Mouse (Mus musculus): ENCODE results near the gene Arhgap10. TPM values are rescaled to one million over a fixed set of nuclear protein-coding genes. Genes with fewer than 3 reads are reported as not detected.

Arhgap10 gene
- total RNA-seq, 2 experiments from 2014 or later, result 29.5 to 33.2 TPM

DNA sequence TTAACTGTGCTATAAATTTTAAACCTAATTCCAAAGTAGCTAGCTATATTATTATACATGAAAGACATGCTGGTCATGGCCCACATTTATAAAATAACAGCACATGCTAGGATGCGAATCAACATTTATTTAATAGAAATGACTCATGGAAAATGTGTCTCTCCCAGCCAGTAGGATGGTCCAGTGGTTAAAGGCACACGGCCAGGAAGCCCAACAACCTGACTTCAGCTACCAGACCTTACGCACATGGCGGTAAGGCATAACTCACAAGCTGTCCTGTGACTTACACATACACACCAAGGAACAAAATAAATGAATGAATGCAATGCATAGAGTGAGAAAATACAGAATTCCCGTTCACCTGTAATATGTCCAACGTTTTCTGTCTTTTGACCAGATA lies 146.7 kb downstream of the Arhgap10 start:
- intact Hi-C loops (cut with DNase I), result no loop called here
- DNase-seq (ENCODE audit: low spot score in 2 of 2), result no peak

DNA sequence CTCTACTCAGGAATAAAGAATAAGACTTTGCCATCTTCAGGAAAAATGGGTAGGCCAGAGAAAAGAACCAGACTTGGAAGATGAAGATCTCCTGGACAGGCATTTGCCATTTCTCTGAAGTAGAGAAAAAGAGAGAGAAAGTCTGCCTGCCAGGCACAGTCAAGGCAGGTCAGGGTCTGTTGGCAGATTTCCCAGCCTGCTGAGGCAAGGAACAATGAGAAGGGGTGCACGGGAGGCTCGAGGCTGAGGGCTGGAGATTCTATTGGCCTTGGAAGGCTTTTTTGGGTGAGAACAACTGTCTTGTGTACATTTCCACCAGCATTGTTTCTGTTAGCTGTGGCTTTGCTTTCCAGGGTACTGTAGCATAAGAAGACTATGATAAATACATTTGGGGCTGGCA lies 147.4 kb downstream of the Arhgap10 start:
- no peak for DNase-seq (ENCODE audit: low spot score in 2 of 2)
- intact Hi-C loops (cut with DNase I), result no loop called here

DNA sequence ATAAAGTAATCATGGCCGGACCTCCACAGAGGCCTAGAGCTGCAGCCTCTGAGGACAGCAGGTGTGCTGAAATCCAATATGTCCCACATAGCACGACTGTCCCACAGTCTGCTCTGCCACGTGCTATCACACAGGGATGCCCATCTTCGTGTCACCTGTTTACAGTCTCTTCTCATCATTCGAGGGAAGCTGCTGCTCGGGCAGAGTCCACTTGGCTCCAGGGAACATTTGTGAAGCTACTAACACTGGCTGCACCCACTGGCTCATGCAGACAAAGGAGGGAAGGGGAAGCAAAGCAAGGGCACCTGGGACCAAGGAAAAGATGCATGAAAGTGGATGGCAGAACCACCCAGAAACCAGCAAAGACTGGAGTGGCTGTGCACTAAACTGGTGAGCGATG lies 148.1 kb downstream of the Arhgap10 start:
- intact Hi-C loops (cut with DNase I), result no loop called here
- DNase-seq (ENCODE audit: low spot score in 2 of 2), result no peak

DNA sequence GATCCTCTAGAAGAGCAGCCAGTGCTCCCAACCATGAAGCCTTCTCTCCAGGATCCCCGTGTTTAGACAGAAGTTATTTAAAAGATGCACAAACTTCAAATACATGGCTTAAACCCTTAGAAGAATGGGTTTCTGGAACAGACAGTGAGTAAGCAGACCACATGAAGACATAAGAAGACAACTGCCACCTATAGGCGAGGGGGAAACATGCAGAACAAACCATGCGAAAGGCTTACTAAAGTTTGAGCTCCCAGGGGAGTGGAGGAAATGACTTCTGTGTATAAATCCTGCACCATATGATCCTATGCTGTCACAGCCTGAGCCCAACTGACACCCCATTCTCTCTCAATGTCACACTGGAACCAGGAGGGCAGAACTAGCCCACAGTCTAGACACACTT lies 150.7 kb downstream of the Arhgap10 start:
- peak in 1 of 2 experiments; percentile 44 for DNase-seq (ENCODE audit: low spot score in 2 of 2)
- intact Hi-C loops (cut with DNase I), result no loop called here

DNA sequence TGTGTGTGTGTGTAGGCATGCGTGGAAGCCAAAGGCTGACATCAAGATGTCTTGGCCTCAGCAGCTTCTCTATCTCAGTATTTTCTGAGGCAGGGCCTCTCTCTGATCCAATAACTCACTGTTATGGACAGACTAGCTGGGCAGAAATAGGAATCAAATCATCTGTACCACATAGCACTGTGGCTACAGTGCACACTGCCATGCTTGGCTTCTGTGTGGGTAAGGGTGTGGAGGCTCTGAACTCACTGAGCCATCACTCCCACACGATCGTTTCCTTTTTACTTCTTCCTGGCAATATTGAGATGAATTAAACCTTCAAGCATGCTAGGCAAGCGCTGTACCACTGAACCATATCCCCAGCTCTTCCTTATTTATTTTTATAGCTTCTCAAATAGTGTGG lies 151.3 kb downstream of the Arhgap10 start:
- intact Hi-C loops (cut with DNase I), result no loop called here
- DNase-seq (ENCODE audit: low spot score in 2 of 2), result no peak

GRCm38 (mm10) chr8:77365990-77366389 lies 151.8 kb downstream of the Arhgap10 start:
- no peak for DNase-seq (ENCODE audit: low spot score in 2 of 2)
- intact Hi-C loops (cut with DNase I), result no loop called here

DNA sequence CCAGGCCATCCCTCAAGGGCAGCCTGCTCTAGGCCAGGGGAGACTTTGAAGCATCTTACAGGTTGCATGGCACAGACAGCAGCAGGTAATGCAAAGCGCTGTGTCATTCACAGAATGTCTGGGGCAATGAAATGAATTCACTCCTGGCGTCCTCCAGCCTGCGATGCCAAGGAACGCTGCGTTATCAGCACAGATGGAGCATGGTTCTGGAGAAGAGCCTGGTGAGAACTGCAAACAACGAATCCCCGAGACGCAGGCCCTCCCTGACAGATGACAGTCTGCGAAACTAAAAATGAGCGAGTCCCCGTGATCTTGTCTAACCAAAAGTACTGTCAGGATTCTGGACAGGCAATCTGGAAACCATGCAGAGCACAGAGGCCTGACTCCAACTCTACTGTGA lies 153.3 kb downstream of the Arhgap10 start:
- intact Hi-C loops (cut with DNase I), result no loop called here
- peak; percentile 49 to 80 for DNase-seq (ENCODE audit: low spot score in 2 of 2)

- no peak for DNase-seq (ENCODE audit: low spot score in 2 of 2)
- intact Hi-C loops (cut with DNase I), result no loop called here
Observed at GRCm38 (mm10) chr8:77360853-77361252, 156.9 kb downstream of the Arhgap10 start.

- no peak for DNase-seq (ENCODE audit: low spot score in 2 of 2)
- intact Hi-C loops (cut with DNase I), result no loop called here
Observed at GRCm38 (mm10) chr8:77360423-77360822, 157.3 kb downstream of the Arhgap10 start.

DNA sequence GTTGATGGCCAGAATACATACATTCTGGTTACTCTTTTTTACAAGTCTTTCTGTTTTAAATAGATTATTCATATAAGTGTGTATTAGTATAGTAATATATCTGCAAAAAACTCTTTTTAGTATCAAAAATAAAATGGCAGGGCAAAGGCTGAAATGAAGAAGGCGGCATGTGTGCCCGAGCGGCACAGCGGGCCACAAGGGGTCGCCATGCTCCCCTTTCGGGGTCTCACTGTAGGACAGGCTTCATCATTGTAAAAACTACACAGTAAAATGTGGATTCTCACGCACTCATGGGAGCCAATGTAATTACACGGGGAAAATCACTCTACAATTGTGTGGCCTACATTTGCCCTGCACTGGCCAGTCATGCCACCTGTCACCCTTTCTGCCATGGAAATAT lies 160.6 kb downstream of the Arhgap10 start:
- no peak for DNase-seq (ENCODE audit: low spot score in 2 of 2)
- intact Hi-C loops (cut with DNase I), result no loop called here

DNA sequence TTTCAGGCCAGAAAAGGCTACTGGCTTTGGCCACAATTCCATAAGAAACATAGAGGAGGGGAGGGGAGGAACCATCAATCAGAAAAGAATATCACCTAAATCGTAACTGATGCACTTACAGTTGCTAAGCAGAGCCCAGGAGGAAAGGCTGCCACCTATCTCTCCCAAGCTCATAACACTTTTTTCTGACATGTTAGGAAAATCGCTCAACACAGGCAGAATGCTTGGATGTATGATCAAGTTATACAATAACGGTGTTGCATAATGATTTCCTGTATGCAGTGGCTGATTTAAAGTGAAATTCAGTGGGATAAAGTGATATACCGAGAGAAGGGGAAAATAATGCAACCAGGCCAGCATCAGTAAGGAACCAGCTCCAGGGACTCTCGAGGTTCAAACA lies 162.4 kb downstream of the Arhgap10 start:
- DNase-seq (ENCODE audit: low spot score in 2 of 2), result peak in 1 of 2 experiments; percentile 51
- intact Hi-C loops (cut with DNase I), result loop anchor here (2.0 kb wide), 1 partner anchor 69 kb away; no protein-coding TSS in a partner anchor

DNA sequence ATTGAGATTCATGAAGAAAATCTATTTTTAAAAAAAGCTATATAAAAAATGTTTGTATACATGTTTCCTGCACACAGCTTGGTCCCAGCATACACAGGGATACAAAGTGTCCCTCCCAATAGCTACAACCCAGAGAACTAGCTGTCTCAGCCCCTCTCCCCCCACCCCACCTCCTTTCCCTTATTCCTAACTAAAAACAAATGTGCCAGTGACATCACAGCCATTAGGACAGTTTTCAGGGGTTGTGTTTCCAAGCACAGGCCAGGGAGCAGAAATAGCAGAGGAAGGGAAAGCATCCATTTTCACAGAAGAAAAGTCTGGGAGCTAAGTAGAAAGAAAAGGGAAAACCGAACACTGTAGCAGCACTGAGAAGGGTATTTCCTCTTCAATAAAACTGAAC lies 163.6 kb downstream of the Arhgap10 start:
- DNase-seq (ENCODE audit: low spot score in 2 of 2), result no peak
- intact Hi-C loops (cut with DNase I), result loop anchor here (2.0 kb wide), 1 partner anchor 67 kb away; no protein-coding TSS in a partner anchor

DNA sequence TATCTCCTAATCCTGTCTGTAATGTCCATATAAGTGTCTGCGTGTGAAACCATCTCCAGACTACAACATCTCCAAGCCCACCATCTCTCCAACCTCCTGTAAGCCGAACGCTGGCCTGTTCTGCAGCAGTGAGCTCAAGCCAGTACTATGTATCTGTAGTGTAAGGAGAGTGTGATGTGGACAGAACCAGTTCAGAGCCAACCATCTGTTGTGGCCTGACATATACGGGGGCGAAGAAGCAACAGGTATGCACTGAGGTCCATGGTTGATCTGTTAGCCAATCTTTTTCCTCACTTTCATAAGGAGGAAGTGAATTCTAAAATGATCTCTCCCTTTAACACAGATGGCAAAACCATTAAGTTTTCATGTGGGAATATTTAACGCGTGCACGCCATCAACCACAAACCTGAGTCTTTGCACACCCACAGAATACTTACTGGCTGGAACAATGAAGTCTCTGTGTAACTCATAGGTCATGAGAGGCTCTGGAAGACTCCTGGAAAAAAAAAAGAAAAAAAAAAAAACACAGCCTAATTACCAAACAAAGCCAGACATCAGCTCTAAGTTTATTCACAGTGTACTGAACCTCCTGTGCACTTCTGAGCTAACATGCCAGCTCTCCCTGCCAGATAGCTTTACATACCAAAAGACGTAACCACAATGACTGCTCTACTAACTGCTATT lies 166.4 kb downstream of the Arhgap10 start:
- no peak for DNase-seq (ENCODE audit: low spot score in 2 of 2)
- intact Hi-C loops (cut with DNase I), result no loop called here

DNA sequence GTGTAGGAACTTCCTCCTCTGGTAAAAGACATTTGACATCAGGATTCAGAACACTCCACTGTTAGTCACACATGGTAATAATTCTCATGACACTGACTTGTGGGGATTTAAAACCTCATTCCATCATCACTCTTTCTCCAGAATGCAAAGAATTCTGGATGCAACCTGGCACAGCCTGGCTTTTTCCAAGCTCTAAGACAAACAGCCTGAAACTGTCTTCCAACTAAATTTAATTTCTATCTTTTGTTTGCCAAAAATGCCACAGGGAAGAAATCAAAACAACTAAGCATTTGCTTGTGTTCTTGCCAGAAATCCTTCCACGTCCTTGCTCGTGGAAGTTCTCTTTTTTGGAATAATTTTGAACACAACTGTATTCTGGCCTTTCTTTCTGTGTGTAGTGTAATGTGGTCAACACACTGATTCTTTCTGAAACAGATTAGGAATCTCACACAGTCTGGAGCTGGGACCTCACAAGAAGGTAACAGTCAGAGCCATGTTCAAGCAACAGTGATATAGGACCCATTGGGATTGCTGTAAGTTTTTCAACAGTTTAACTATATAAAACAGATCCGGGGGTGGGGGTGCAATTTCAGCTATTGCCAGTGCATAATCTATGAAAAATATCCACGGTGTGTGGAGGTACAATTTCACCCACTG lies 167.5 kb downstream of the Arhgap10 start:
- no peak for DNase-seq (ENCODE audit: low spot score in 2 of 2)
- intact Hi-C loops (cut with DNase I), result no loop called here

GRCm38 (mm10) chr8:77343916-77344315 lies 173.8 kb downstream of the Arhgap10 start:
- intact Hi-C loops (cut with DNase I), result no loop called here
- no peak for DNase-seq (ENCODE audit: low spot score in 2 of 2)

GRCm38 (mm10) chr8:77343335-77343734 lies 174.4 kb downstream of the Arhgap10 start:
- no peak for DNase-seq (ENCODE audit: low spot score in 2 of 2)
- intact Hi-C loops (cut with DNase I), result no loop called here

- no peak for DNase-seq (ENCODE audit: low spot score in 2 of 2)
- intact Hi-C loops (cut with DNase I), result no loop called here
Observed at GRCm38 (mm10) chr8:77342144-77342543, 175.6 kb downstream of the Arhgap10 start.

DNA sequence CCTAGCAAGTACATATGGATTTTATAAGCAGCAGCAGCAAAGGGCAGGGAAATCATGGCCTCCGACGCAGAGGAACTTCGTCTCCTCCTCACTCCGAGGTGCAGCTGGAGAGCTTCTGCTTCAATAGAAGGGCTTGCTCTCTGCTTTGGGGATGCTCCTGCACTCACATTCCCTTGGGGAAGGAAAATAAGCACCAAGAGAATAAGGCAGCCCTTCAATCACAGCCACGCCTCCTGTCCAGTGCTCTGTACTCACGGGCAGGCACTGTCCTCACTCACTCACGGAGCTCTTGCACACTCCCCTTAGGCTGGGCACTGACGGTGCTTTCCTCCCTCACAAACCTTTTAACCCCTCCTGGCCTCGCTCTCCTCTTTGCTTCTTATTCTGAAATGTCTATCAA lies 176.4 kb downstream of the Arhgap10 start:
- intact Hi-C loops (cut with DNase I), result no loop called here
- no peak for DNase-seq (ENCODE audit: low spot score in 2 of 2)

DNA sequence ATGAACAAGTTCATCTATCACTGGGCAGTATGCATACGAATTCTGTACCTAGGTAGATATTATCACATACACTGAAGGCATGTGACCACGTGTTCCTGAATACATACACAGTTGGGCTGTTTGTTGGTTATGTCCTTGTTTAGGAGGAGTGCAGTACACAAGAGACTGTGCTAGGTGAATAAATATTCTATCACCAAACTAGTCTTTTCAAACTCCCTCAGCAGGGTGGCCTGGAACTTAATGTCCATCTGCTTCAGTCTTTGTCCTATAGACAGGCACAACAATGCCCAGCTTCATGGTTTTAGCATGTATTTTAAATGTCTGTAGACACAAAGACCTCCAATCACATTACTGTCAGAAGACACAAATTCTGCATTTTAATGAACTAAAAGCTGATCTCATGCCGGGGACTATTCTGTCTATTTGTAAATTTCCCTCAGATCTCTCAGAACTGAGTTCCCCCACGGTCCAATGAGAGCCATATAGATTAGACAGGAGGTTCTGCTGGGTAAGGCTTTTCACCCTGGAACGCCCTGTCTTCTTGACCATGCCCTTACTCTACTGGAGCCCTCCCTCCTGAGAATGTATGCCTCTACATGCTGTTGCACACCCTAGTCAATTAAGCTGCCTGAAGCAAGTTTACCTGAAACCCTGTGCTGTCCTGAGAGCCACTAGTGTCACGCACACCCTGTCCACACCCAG lies 177.6 kb downstream of the Arhgap10 start:
- intact Hi-C loops (cut with DNase I), result no loop called here
- no peak for DNase-seq (ENCODE audit: low spot score in 2 of 2)

DNA sequence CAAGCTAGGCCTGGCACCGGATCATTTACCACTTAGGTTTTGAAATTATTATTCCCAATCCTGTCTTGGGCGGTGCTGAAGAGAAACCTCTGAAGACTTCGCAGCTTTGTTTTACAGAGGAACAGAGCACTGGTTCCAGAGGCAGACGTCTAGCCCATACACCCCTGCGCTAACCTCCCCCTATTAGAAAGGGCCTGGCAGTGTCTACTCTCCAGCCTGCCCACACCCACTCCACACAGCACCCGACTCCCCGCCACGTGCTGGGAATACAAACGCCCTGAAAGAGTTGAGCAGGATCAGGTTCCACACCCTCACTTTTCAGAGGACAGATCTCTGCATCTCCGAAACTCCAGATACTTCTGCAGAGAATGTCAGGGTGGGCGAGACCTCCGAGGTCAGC lies 180.5 kb downstream of the Arhgap10 start:
- intact Hi-C loops (cut with DNase I), result no loop called here
- no peak for DNase-seq (ENCODE audit: low spot score in 2 of 2)

DNA sequence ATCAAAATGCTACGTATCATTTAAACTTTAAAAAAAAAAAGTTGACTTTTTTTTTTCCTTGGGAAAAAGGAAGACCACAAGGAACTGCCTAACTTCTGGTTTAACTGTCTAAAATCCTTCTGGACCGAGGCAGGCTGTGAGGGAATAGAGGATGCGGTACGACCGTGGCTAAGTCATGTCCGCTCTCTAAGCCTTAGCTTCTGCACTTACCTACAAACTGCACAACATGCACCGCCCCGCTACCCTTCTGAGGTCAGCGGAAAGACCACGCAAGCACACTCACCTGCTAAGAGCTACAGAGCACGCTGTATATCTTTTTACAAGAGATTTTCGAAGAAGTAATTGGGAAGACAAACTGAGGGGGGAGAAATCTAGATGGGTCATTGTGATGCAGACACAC lies 186.6 kb downstream of the Arhgap10 start:
- intact Hi-C loops (cut with DNase I), result no loop called here
- DNase-seq (ENCODE audit: low spot score in 2 of 2), result no peak

Measured in left cerebral cortex, postnatal 25 days (tissue).